Mouse (Mus musculus) A20 (cell line): ENCODE measurements at regions not wholly inside any gene's neighbourhood (a gene's known extent, or its start where the extent isn't known, plus 50 kb on each side); places are given as distances from the start of the nearest gene placed in this dataset.

Source experiments
- DNase-seq: peaks from one replicate; pipeline ENCODE4 v3.0.0-alpha.2; 2011; ENCODE audit warnings: low read depth, low spot score

DNA sequence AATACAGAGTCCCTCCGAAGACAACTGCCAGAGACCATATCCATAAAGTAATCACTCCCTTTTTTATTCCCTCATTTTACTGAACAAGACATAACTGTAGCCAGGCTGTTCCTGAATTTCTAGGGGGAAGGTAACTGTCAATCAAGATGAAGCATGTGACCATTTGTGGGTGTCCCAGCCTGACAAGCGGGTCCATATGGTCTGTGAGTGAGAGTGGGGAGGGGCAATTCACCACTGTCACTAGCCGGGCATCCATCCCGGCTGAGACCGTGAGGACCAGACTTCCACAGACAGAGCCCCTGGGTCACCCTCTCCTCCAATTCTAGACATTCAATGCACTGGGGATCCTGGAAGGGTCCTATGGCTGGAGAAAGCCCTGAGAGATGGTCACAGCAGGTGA lies 54.6 kb downstream of the Gm11733 start:
- no peak for DNase-seq

DNA sequence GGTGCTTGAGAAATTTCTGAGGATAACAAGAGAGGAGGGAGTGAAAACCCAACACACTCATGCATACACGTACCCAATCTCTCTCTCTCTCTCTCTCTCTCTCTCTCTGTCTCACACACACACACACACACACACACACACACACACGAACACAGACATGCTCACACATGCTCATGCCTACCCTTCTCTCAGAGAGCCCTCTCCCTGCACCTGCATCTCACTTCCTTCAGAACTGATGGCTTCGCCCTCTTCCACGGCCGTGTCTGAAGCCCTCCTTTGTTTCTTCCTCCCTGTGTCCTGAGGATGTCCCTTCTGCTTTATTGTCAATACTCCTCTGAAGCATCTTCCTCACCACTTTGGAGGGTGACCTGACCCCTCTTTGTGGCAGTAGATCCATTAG lies 56.4 kb downstream of the Gm11733 start:
- no peak for DNase-seq

DNA sequence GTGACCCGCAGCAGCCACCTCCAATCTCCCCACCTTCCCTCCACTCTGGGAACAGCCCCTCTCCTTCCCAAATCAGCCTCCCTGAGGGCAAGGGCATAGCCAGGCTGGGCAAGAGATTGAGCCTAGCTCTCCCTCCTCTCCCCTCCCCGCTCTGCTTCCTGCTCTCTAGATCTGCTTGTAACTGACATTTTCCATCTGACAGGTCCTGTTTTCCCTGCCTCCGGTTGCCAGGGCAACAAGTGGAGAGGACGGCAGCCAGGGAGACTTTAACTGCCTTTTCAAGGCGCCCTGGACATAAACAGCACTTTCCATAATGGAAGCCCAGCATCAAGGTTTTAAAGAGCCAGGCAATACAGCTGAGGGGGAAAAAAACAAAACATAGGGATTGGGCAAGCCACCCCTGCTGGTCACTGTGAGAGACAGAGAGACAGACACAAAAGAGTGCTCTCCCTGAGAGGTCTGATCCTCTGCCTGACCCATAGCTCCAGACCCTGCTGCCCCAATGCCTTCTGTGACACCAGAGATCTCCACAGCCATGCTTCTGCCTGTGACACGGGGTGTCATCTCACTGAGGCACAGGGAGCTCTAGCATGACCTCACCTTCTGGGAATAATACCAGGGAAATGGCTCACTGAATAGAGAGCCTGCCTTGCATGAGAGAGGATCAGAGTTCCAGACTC lies 57.2 kb downstream of the Gm11733 start:
- DNase-seq, result no peak

DNA sequence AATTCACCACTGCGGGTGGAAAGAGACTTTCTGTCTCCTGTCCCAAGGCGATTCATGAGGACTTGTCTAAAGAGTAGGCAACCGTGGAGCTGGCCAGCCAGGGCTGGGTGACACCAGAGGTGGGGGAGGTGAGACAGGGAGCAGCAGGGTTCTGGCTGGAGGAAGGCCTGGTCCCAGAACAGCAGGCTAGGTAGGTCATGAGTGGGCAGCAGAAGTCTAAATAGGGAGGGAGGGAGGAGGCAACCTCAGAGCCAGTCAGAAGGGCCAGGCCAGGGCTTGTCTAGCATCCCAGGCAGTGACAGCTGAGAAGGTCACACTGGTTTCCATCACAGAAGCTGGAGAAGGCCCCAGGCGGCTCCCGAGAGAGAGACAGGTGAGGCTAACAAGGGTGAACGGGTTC lies 59.0 kb downstream of the Gm11733 start:
- no peak for DNase-seq

DNA sequence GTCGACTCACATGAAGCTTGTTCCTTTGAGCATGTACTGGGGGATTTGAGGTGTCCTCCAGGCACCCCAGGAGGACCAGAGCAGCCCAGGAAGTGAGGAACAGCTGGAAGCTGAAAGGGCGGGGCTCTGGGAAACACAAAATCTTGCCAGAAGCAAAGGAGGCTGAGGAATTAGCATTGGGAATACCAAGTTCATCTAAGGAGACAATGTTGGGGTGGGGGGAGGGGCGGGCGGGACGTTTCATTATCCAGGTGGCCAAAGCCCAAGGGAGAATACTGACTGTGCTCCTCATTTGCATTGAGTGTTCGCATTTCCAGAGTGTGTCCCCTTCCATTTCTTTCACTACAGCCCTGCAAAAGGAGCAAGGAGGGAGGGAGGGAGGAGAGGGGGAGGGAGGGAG lies 60.3 kb downstream of the Gm11733 start:
- DNase-seq, result no peak

- no peak for DNase-seq
Measured at GRCm38 (mm10) chr11:117544926-117545325, 60.8 kb downstream of the Gm11733 start.

GRCm38 (mm10) chr11:117551926-117552325 lies 67.8 kb downstream of the Gm11733 start:
- no peak for DNase-seq

DNA sequence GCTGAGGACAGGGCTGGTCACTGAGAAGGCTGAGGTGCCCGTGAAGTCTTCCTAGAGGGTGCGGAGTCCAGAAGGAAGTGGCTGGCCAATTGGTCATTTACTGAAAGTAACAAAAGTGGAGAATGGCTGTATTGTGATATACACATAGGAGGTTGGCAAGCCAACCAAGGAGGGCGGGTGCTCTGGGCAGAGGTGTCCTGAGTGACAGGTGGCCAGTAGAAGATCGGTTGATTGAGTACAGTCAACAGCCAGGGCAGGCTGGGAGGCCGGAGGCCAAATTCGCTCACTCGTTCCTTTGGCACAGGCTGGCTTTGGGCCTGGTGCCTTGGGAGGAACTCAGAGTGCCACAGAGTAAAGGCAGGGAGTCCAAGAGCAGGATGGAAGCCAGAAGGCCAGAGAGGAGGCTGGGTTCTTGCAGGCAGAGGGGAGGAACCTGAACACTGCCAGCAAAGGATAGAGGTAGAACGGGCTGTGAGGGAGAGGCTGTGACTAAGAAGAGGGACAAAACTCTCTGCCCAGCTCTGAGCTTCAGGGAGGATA lies 68.3 kb downstream of the Gm11733 start:
- DNase-seq, result no peak

DNA sequence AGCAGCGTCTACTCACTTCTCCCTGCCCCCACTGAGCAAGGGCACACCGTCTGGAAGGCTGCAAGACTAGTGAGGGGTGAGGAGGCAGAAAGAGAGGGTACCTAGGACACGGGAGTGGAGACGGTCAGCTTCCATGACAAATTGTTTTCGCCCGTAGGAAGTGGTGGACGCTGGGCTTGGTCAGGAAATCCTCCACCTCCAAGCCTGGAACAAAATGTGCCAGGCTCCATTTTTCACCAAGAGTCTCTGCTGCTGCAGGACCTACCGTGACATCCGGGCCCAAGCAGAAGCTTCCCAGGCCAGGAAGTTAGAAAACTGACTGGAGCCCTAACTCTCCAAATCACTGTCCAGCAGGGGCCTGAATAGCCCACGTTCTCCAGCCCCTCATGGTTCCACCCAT lies 69.9 kb downstream of the Gm11733 start:
- DNase-seq, result no peak

DNA sequence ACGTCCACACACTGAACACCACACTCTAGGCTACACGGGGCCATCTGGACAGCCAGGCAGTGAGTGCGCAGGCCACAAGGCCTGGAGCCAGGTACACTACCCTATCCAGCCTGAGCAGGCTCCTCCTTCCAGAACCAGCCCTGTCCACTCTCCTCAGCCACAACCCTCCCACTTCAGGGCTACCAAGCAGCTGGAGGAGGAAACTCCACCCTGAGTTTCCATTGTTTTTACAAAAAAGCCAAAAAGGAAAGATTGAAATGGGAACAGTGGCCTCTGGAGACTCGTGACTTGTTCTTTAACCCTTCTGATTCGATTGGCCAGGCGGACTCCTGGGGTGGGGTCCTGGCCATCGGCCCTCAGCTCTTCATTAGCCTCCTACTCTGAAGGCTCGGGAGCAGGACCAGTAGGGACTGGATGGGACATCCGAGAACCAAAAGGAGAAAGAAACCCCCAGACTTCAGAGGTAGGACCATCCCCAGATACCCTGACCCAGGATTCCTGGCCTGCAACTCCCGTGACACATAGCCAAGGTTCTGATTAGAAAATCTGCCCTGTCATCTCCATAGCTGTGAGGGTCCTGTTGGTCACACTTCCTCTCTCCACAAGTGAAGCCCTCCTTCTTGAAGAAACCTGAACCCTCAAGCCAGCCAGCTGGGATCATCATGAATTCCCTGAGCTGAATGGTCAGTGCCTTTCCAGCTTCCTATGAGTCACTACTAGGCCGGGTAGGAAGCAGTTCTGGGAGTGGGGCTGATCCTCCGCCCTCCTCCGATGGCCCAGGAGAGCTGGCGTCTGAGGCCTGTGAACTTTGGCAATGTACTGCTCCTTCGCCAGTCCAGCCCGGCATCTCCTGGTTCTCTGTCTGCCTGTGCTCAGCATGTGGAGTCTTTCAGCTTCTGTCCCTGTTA lies 73.6 kb downstream of the Gm11733 start:
- DNase-seq, result no peak

DNA sequence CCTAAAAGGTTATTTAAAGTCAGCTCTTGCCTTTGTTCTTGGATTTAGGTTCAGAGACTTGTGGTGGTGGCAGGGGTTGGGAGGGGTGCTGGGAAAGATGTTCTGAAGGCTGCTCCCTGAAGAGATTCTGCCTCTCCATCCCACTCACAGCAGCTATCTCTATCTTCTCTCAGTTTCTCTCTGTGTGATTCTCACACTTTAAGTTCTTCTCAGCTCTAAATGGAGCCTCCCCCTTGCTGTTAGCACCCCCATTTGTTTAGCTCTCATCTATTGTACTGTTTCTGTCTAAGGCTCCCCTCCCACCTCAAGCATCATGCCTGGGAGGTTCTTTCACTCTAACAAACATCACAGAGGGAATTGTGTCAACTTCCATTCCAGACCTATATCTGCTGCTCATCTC lies 75.7 kb downstream of the Gm11733 start:
- DNase-seq, result no peak

GRCm38 (mm10) chr11:117567961-117568605 lies 83.9 kb downstream of the Gm11733 start:
- DNase-seq, result no peak

GRCm38 (mm10) chr11:117568606-117568991 lies 84.4 kb downstream of the Gm11733 start:
- no peak for DNase-seq

DNA sequence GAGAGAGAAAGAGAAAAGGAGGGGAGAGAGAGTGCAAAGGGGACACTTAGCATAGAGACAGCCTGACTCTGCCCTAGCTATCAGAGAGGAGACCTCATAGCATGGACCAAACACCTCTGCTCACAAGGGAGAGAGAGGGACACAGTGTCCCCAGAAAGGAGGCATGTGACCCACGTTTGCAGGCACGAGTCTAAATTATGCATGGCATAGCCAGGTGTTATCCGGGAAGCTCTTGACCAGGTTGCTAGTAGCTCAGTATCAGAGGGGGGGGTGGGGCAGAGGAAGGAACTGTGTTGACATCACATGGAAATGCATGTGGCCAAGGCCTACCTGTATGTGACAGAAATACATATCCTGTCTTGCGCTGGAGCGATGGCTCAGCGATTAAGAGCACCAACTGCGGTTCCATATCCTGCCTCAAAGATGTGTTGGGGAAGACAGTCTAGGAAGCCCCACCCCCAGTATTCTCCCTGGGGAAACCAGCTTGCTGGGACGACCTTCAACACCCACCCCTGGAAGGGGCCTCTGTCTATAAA lies 84.5 kb upstream of the Tnrc6c start:
- no peak for DNase-seq

DNA sequence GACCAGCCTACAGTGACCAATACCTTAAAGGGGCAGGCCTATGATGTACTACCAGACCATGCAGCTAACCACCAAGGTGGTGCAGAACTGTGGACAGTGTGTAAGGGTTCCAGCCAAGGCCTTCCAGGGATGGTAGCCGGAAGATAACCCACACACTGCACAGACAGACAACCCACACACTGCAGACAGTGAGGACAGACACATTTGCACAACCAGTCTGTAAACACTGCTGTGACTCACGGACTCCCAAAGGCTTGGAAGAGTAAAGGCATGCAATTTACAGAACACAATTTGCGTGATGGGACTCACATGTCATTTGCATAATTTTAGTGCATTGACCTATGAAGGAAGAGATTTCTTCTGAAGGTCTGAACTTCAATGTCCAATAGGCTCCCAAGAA lies 82.2 kb upstream of the Tnrc6c start:
- DNase-seq, result no peak

DNA sequence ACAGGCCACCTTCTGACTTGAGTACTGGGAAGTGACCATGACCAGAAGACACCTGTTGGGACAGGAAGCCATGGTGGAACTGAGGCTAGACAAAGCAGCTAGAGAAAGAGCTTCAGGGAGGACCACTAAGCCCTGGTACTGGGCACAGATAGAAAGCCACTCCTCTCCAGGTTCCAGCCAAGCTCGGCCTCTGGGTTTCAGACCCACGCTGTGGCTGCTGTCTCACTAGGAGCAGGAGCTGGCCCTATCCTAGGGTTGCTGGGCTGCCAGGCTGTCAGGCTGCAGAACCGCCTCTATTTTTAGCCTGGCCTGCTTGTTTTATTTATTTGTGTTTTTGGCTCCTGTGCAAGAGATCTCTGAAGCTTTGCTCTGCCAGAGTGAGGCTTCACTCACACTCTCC lies 79.4 kb upstream of the Tnrc6c start:
- DNase-seq, result no peak

DNA sequence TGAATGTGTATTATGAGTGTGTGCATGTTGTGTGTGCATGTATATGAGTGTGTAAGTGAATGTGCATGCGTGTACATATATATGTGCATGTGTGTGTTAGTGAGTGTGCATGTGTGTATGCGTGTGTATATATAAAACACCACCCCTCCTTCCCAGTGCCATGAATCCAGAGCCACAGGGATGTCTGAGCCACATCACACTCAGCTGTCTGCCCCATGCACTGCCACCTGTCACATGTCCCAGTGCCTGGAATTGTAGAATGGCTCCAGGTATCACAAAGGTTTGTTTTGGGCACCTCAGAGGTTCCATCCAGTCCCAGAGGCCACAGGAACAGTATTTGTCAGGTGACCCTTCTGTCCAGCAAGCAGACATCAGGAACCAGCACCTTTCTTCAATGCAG lies 75.0 kb upstream of the Tnrc6c start:
- no peak for DNase-seq

DNA sequence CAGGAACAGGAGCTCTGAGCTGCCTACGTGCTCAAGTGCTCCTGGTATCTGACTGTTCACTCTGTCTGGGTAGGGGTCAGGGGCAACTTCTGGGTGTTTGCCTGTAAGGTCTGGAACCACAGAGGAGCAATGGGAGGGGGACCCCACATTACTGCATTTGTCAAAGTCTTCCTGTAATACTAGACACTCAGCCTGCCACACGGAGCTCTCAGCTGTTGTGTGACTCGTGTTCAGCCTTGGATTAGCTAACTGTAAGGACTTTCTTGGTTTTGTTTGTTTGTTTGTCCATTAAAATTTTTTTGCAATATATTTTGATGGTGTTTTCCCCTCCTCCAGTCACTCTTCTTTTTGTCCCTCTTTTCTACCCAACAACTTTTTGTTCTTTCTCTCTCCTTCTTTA lies 74.4 kb upstream of the Tnrc6c start:
- DNase-seq, result no peak

DNA sequence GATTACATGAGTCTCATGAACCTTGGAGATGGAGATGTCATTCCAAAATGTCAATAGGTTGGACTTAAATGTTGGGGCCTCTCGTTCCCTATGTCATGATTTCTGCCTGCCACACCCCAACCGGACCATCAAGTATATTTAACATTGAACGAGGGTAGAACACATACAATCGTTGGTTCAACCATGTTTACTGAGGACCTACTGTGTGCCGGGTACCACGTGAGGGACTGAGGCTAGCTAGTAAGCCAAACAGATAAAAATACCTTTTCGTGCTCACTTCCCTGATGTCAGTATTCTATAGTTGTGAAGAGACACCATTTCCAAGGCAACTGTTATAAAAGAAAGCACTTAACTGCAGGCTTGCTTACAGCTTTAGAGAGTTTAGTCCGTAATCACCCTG lies 70.6 kb upstream of the Tnrc6c start:
- DNase-seq, result no peak

GRCm38 (mm10) chr11:117585556-117585955 lies 68.5 kb upstream of the Tnrc6c start:
- DNase-seq, result no peak

DNA sequence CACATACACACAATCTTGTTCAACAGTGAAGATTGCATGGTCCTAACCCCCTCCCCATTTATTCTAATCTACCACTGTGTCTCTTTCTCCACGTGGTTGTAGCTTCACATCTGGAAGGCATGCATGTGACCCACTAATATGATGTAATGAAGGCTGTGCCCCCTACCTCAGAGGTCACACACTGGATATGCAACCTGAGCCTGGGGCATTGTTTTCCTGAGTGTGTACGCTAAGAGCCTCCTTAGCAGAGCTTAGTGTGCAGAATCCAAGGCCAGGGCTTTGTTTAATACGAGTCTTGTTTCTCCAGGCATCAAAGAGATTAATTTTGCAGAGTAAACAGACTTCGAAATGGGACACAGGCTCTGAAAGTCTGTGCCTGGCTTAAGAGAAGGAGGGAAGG lies 68.0 kb upstream of the Tnrc6c start:
- DNase-seq, result no peak

- no peak for DNase-seq
Measured at GRCm38 (mm10) chr11:117586857-117587425, 67.1 kb upstream of the Tnrc6c start.
